Mouse (Mus musculus) liver (tissue): ENCODE measurements at regions not wholly inside any gene's neighbourhood (a gene's known extent, or its start where the extent isn't known, plus 50 kb on each side); places are given as distances from the start of the nearest gene placed in this dataset.

Source experiments
- DNase-seq: peaks from one replicate; pipeline ENCODE4 v3.0.0-alpha.2; 2020; ENCODE audit warnings: mixed read lengths

- no peak for DNase-seq
These were observed 51.3 kb upstream of the Cd28 start for GRCm38 (mm10) chr1:60665329-60665728.

DNA sequence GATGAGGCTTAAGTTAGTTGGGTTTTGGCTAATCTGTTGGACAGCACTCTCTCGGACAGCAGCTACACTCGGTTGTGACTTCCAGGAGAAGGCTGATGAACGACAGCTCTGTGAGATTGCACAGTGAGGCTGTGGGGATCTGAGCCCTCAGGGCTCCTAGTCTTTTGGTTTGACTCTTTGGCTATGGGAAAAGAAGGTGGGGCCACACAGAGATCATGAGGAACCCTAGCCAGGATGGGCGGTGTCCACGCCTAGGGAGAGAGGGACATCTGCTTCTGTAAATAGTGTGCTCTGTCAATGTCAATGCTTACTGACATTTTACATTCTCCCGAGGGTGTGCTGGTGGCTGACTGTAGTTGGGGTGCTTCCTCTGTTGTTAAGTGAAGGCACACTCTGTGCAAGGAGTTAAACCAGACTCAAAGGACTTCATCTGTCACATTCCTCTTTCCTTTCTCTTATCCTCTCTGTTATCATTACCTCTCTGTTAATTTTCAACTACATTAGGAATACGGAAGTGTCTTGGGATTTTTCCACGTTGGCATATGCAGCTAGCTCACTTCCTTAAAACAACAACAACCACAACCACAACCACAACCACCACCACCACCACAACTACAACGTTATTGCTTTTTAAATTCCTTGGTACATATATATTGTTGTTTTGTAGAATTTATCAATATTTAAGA lies 54.2 kb upstream of the Cd28 start:
- peak; percentile 18 for DNase-seq

DNA sequence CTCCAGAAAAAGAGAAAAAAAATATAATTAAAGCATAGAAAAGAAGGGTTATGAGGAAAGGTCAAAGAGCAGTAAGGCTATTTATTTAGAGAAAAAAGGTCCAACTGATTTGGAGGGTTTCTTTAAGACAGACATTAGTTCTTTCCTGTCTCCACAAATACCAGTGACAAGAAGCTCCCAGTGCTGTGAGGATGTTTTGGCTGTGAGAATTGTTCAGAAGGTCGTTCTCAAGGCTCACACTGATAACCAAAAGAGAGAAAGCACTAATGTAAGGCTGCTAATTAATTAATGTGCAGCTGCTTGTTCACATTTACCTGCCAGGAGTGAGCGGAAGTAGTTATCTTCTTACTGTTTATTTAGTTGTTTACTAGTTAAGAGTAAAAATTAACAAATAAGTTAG lies 54.7 kb upstream of the Cd28 start:
- DNase-seq, result no peak

GRCm38 (mm10) chr1:60659604-60660003 lies 57.0 kb upstream of the Cd28 start:
- no peak for DNase-seq

DNA sequence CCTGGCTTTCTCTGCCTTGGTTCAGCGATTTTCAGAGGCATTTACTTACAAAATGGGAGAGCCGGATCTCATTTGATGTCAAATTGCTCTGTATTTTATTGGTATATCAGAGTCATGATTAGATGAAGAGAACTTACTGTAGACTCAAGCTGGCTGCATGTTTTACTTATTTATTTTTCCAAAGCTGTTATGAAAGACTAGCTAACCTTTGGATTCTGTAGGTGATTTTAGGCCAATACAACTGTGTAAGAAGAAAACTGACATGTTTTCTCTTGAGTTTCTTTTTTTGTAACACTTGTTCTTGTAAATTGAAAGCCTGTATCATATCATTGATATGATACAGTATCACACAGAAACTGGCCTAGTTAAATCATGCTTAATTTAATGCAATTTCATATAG lies 57.6 kb upstream of the Cd28 start:
- no peak for DNase-seq

DNA sequence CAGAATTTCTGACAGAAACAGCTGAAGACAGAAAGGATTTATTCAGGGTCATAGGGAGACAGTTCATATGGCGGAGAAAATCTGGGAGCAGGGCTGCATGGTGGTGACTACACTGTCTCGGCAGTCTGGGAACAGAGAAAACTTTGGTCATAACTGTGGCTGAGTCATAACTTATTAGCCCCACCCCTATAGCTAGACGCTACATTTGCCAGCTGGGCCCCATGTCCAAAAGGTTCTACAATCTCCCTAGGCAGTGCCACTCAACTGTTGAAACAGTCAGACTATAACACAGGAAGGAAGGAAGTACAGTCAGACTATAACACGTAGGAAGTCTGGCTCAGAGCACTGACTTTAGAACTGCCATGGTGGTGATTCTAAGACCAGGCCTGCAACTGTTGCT lies 58.2 kb upstream of the Cd28 start:
- DNase-seq, result no peak

- DNase-seq, result no peak
These were observed 59.1 kb upstream of the Cd28 start for GRCm38 (mm10) chr1:60657511-60657910.

GRCm38 (mm10) chr1:60656976-60657375 lies 59.6 kb upstream of the Cd28 start:
- DNase-seq, result peak; percentile 13

GRCm38 (mm10) chr1:60655691-60656595 lies 60.7 kb upstream of the Cd28 start:
- no peak for DNase-seq

- no peak for DNase-seq
These were observed 61.4 kb upstream of the Cd28 start for GRCm38 (mm10) chr1:60655206-60655605.

GRCm38 (mm10) chr1:60652570-60653011 lies 64.0 kb upstream of the Cd28 start:
- DNase-seq, result no peak

GRCm38 (mm10) chr1:60650158-60650557 lies 66.4 kb upstream of the Cd28 start:
- DNase-seq, result no peak

DNA sequence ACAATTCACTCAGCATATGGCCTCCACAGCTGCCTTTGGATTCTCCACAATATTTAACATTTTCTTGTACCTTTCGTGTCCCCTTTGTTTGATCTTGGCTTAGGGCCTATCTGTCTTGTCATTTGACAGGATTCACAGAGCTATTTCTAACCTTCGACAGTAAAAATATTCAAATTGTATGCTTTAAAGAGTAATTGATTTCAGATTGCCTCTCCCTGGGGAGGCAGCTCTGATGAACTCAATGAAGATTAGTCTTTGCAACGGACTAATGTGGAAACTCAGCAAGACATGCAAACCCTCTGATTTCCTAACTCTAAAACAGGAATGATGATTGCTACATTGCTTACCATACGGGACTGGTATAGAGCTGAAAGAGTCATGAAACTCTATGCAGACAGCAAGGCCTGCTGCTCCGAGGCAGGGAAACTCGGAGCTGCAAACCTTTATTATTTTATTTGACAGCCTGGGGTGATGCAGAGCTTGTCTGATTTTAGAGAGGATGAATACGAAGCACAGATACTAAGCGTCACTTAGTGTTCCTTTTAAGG lies 67.2 kb upstream of the Cd28 start:
- DNase-seq, result no peak

GRCm38 (mm10) chr1:60646828-60647227 lies 69.8 kb upstream of the Cd28 start:
- no peak for DNase-seq

DNA sequence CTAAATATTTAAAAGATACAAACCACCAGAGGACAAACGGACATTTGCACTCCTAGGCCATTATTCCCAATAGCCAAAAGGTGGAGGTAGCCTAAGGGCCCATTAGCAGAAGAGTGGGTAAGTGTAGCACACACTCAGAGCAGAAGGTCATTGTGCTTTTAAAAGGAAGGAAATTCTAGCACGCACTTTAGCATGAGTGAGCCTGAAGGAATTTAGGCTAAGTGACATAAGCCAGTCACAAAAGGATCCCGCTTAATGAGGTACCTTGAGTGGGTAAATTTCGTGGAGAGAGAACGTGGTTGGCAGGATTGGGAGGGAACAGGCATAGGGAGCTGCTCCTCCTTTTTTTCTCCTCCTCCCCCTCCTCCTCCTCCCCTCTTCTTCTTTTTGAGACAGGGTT lies 70.4 kb upstream of the Cd28 start:
- no peak for DNase-seq

- DNase-seq, result no peak
These were observed 71.4 kb upstream of the Cd28 start for GRCm38 (mm10) chr1:60645176-60645575.

DNA sequence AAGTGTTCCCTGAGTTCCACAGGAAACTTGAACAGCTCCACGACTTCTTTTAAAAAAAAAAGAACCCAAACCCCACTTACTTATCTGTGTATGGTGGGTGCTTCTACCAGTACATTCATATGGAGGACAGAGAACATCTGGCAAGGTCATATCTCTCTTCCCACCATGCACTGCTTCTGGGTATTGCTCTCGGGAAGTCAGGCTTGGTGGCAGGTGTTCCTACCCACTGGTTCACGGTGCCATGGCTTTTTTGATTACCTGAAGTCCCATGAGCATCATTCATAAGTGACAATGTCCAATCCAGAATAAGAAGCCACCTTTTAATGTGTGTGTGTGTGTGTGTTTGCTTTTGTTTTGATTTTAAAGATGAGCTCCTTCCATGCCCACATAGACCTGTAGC lies 73.8 kb upstream of the Cd28 start:
- no peak for DNase-seq

DNA sequence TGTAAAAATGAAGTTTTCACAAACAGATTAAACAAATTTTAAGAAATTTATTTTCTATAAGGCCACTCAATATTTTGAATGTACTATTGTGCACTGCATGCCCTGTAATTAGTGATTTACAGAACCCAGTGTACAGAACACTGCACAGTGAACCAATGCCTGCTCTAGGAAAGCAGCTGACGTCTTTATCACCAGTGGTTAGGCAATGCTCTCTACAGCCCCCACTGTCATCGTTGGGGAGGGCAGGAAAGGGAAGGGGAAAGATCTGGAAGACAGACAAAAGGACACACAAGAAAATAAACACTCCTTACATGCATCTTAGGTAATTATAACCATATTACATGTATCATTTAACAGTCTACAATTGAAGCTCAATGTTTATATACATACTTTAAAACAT lies 74.4 kb upstream of the Cd28 start:
- peak; percentile 9 for DNase-seq

- DNase-seq, result no peak
These were observed 74.4 kb upstream of the Raph1 start for GRCm38 (mm10) chr1:60641324-60641764.

GRCm38 (mm10) chr1:60639536-60639935 lies 72.6 kb upstream of the Raph1 start:
- DNase-seq, result no peak

- no peak for DNase-seq
These were observed 72.2 kb upstream of the Raph1 start for GRCm38 (mm10) chr1:60639059-60639458.

DNA sequence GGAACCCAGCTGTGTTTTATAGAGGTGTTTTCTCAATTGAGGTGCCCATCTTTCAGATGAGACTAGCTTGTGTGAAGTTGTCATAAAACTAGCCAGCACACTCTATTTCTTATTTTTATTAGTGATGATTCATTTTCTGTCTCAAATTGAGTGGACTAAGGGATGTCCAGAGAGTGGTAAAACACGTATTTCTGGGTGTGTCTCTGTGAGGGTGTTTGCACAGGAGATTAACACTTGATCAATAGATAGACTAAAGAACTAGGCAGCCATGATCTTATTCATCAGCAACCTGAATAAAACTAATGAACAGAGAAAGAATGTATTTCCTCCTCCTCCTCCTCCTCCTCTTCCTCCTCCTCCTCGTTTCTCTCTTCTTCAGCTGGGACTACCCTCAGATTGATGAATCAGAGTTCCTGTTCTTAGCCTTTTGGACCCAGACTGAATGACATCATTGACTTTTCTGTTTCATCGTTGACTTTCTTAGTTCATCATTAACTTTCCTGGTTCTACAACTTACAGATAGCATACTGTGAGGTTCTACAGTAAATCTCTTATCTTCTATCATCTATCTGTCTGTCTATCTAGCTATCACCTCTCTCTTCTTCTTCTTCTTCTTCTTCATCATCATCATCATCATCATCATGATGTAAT lies 70.0 kb upstream of the Raph1 start:
- DNase-seq, result no peak

DNA sequence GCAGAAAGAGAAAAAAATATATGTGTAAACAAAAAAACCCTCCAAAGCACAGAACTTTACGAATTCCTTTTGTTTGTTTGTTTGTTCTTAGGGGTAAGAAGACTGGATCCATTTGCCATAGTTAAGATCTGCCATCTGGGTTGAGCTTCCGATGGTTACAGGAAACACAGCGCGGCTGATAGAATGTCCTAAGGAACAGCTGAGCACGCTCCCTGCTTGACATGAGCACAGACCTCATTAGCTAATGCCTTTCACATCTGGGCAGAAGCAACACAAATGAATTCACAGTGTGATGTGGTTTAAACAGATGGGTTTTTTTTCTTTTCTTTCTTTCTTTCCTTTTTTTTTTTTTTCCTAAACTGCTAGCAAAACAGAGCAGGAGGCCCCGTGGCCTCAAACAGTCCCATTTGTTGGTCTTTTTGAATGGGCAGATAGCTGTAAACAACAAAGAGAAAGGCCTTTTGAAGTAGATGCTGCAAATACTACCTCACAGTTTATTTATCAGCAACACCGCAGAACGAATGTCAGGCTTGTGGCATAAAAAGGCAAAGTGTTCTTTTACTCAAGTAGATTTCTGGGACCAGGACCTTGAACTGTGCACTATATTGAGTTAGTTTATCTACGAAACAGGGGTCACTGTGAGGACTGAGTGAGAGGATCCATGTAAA lies 61.0 kb upstream of the Raph1 start:
- DNase-seq, result no peak
